Mouse (Mus musculus) adrenal gland, adult (tissue): ENCODE measurements at regions not wholly inside any gene's neighbourhood (a gene's known extent, or its start where the extent isn't known, plus 50 kb on each side); places are given as distances from the start of the nearest gene placed in this dataset.

Experiments
- DNase-seq, 2 experiments: peaks; one replicate each; pipeline ENCODE4 v3.0.0; 2022 to 2023; ENCODE audit warnings: low spot score in 1 of 2; ENCODE audit not compliant: inconsistent age in 2 of 2

DNA sequence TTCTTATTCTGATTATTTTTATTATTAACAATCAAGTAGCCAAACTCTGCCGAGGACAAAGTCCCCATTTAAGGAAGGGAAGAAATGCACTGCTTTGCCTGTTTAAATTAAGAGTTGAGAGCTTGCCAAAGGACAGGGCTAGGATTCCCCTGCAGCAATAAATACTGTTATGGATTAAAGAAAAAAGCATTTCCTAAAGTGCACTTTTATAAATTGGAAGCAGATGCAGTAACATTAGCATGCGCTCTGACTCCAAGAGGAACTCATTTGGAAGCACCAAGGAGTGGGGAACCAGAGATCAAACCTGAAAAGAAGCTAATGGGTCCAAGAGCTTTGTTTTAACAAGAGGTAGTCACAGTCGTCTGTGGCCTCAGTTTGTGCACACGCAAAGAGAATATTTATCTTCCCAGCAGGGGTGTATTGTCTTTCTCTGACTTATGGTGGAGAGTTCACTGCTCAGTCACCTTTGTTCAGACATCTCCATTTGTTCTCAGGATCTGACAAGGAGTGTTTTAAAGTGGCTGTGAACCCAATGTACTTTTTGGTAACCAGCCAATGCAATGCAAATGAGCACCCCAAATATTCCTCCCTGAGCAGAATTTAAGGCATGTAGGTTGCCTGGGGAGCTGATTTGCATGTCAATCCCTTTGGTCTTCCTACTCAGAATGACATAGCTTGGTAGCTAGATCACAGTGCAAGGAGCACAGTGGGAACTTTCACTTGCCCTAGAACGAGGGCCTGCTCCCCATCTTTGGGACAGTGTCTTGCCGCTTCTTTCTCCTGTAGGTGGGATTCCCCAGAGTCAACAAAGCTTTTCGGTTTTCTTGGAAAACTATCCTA lies 119.1 kb upstream of the Nbea start:
- no peak for DNase-seq

DNA sequence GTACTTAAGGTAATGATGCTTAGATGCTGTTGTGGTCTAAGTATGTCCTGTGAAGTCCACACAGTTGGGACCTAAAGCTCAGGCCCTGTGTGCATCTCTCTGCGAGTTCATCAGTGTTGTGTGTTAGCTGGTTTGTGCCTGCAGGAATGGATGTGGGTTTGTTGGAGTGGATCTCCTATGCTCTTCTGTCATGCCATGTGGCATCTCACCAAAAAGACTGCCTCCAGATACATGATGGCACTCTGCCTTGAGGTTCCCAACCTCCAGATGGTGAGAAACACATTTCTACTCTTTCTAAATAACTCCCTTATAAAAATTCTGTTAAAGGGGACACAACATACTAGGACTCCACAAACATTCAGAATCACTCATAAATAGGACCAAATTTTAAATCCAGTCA lies 117.3 kb upstream of the Nbea start:
- no peak for DNase-seq

DNA sequence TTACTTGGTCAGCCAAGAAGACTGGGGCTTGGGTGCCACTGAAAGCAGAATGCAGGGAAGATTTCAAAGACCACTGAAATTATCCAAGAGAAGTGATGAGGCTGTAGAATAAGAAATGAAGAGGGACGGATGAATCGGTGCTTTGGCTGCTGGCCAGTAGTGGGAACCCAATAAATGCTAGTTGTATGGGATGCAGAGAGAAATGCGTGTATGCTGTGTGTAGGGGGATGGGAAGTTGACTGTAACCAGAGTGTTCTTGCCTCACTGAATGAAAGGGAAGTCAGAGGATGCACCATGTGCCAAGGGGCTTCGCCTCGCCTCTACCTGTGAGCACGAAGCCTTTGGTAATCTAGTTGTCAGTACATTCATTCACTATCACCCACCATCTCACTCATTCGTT lies 112.1 kb upstream of the Nbea start:
- no peak for DNase-seq

DNA sequence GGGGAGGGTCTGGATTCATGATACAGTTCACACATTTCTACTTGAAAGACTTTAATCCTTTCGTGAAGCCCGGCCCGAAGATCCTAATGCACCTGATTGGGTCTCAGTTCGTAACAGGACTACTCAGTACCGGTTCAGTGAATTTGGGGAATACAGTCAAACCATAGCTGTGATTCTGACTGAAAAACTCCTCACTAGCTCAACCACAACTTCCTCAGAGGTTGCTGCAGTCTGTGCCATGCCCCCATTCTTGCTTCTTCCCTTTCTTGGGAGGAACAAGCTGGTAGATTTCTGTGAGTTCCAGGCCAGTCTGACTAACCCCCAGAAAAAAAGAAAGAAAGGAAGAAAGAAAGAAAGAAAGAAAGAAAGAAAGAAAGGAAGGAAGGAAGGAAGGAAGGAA lies 98.0 kb upstream of the Nbea start:
- DNase-seq = no peak

DNA sequence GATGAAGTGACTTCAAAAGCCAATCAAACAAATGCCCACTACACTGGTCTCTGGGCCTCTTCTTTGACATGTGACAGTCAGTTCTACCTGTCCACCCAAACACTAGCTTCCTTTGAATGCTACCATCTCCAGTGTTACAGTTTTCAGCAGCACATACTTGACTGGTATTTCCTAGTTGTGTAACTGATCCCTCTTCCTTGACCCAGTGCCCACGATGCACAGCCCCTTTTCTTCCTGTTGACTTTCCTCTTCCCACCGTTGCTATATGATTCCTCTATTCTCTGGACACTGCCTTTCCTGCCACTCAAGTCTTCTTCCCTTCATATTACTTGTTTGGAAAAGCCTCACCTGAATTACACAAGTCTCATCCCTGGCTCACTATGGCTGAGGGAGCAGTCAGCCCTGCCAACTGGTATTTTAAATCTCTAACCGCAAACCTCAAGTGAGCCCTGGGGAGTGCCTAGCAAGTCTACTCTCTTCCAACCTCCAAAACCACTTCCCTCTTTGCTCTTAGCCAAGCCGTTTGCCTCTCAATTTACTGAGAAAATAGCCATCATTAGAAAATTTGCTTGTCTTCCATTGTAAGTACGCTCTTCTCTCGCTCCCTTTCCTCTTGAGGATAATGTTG lies 96.9 kb upstream of the Nbea start:
- no peak for DNase-seq

DNA sequence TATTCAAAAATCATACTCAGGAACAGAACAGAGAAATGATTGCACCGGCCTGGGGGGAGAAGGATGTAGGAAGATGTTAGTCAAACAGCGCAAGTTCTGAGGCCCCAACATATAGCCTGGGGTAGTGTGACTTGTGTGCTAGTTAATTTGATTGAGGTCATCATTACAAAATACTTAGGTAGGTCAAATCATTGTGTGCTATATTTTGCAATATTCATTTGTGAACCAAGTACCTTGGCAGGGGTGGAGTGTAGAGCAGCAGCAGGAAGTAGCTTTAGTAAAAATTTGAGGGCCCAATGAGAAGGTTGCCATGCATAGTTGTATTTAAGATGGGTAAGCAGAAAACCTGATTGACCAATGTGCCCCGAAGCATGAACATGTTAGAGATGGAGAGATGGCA lies 89.1 kb upstream of the Nbea start:
- no peak for DNase-seq

DNA sequence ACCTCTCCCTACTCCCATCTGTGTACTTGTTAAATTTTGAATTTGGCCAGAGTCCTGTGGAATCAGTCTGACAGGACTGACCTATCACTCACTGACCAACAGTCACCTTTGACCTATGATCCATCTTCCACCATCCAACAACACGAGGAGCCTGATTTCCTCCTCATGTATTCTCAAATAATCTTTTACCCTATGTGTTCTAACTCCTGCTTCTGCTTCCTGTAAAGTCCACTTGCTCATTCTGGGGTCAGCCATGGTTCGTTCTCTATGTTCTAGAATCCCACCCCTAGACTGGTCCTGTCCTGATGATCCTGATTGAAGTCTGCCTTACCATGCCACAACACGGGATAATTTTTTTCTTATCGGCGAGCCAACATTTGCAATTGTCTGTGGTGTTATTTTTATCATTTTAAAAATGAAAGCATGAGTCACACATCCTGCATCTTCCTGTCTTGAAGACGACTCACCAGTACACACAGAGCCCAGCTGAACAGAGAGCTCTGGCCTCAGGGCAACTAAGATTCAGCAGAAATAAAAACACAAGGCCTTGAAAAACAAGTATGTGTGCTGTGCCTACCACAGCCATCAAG lies 86.8 kb upstream of the Nbea start:
- peak; percentile 46 to 69 for DNase-seq

GRCm38 (mm10) chr3:56261800-56262561 lies 78.5 kb upstream of the Nbea start:
- no peak for DNase-seq

- DNase-seq = no peak
Measured at GRCm38 (mm10) chr3:56256271-56256670, 72.8 kb upstream of the Nbea start.

GRCm38 (mm10) chr3:56244370-56244769 lies 60.9 kb upstream of the Nbea start:
- no peak for DNase-seq

DNA sequence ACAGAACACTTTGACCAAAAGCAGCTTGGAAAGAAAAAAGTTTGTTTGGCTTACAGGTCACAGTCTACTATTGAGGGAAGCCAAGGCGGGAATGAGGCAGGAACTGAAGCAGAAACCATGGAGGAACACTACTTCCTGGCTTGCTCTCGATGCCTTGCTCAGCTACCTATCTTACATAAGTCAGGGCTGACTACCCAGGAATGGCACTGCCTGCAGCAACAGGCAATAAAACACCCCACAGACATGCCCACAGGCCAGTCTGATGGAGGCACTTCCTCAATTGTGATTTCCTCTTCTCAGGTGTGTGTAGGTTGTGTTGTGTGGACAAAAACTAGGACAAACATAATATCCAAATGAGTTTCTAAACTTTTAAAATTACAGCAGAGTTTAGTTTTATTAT lies 54.7 kb upstream of the Nbea start:
- no peak for DNase-seq

GRCm38 (mm10) chr3:56236163-56236562 lies 52.7 kb upstream of the Nbea start:
- DNase-seq = no peak
